Mouse (Mus musculus) kidney, adult 8-10 months (tissue): Measurements from ENCODE around the gene Tmco2.
"Not testable (repeated sequence)": the region's sequence is repeated elsewhere in the genome, so short reads cannot be mapped to it uniquely, and the experiment has no call there.

Source experiments
- DNase-seq, 2 experiments: peaks; one replicate each; pipeline ENCODE4 v3.0.0; 2022

Gene Tmco2

DNA sequence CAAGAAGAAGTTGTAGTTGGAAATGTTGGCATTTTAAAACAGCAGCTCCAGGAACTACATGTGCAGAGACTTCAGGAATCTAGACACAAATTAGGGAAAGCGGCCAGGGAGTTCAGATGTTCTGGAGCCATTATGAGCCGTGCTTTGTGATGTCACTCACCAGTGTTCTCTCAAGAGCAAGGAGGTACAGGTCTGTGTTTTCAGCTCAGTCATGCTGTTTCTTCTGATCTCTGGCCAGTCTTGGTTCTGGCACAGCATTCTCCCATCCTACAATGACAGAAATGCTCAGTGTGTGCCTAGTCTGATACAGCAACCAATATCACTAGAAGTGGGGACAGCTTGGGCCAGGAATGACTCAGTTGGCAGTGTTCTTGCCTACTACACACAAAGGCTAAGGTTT, at the start of gene Tmco2:
TSS of gene Tmco2 (minus strand) at position 101 of the 400 bp plus-strand sequence.
- DNase-seq, result no peak

- no peak for DNase-seq
Observed at GRCm38 (mm10) chr4:121103304-121103703, 5.7 kb downstream of the Tmco2 start.

- peak; percentile 79 to 89 for DNase-seq
Observed at GRCm38 (mm10) chr4:121097650-121098378, 11.2 kb downstream of the Tmco2 start, which contains the start of gene Zmpste24. TSS of gene Zmpste24 (minus strand) at chr4:121098241.

GRCm38 (mm10) chr4:121090211-121090610, 18.8 kb downstream of the Tmco2 start:
- peak; percentile 33 to 37 for DNase-seq

DNA sequence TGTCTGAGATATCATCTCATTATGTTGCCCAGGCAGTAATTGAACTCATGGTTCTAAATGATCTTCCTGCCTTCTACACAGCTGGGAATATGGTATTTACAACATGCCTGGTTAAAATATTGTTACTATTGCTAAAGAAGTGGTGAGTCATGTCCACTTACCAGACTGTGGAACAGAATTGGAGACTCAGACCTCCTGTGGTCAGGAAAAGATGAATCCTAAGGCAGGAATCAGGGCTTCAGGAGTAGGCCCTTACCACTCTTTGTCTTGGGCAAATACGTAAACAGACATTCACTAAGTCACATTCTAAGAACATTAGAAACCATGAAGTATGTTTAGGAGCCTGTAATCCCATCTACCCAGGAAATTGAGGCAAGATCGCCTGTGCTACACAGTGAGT, 20.3 kb downstream of the Tmco2 start:
- no peak for DNase-seq

DNA sequence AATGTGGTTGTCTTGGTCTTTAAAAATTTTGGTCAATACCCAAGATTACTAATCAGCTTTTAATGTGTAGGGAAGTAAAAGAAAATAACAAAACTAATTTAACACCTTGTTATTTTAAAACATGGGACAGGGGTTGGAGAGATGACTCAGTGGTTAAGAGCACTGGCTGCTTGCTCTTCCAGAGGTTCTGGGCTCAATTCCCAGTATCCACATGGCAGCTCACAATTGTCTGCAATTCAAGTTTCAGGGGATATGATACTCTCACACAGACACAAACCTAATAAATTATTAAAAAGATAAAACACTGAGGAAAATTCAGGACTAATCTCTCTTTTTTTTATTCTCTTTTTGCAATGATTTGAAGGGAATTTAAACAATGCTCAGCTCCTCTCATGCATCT, 24.5 kb downstream of the Tmco2 start:
- DNase-seq, result no peak

DNA sequence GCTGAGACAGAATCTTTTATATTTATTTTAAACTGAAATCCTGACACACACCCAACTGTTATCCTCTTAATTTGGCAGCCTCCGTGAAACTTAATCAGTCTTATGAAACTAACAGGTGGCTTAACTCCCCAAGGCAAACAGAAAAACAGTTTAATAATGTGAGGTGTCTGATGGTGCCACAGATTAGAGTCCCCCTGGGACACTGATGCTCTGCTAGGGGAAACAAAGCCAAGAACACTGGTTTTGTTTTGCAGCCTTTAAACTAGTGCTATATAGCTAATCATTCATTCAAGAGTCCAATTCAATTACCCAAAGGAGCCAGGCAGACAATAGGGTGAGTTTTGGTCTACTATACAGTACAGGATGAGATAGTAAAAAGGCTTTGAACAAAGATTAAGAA, 28.6 kb downstream of the Tmco2 start:
- no peak for DNase-seq

GRCm38 (mm10) chr4:121077915-121078646, 30.9 kb downstream of the Tmco2 start:
- DNase-seq, result peak; percentile 61 to 63

GRCm38 (mm10) chr4:121074250-121074649, 34.8 kb downstream of the Tmco2 start:
- DNase-seq, result no peak

DNA sequence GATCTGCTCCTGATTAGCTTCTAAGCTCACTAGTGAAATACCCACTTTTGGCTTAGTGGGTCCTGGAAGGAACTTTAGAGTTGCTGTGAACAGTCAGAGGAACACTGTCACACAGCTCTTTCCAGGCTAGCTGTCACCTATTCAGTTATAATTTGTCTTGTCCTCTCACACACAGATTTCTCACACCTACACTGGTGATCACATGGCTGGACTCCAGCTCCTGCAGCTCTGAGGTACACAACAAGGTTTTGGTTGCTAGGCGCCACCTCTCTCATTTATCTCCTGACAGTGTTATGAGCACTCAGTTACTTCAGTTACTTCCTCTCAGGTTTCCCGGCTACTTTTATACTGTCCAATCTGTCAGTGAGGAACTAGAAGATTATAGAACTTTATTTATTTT, 43.7 kb downstream of the Tmco2 start:
- DNase-seq, result no peak

- not testable (repeated sequence) for DNase-seq
Observed at GRCm38 (mm10) chr4:121059218-121059617, 49.8 kb downstream of the Tmco2 start.

- DNase-seq, result no peak
Observed at GRCm38 (mm10) chr4:121057032-121057431, 52.0 kb downstream of the Tmco2 start.

- DNase-seq, result no peak
Observed at GRCm38 (mm10) chr4:121056342-121056741, 52.7 kb downstream of the Tmco2 start.
